20 mouse cellular contexts compared by ENCODE assay signal in the genomic region with DNA sequence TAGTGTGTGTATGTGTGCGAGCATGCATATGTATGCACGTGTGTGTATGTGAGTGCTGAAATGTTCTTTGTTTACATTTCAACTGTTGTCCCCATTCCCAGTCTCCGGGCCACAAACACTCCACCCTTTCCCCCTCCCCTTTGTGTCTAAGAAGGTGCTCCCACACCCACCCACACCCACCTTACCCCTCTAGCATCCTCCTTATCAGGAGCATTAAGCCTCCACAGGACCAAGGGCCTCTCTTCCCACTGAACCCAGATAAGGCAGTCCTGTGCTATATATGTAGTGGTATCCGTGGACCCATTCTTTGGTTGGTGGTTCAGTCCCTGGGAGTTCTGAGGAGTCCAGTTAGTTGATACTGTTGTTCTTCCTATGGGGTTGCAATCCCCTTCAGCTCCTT. TPM values are rescaled to one million over a fixed set of nuclear protein-coding genes. Genes with fewer than 3 reads are reported as not detected.
DNase-seq lines count a peak whose midpoint lies in the region; ATAC-seq and TF ChIP-seq lines count a peak whose summit lies in the region.
"Had no signal": no experiment of that assay in that cellular context is flagged by ENCODE, and none has a peak within 500 bp of the region (broad histone marks: within the 10 kb centered on the region; RNA-seq: fewer than 3 reads in every experiment).

No protein-coding gene starts in this region.

- no peak for ATAC-seq in liver, postnatal 0 days
- ATAC-seq in liver, embryonic 12.5 days = peak; percentile 100
- ATAC-seq in liver, embryonic 16.5 days (ENCODE audit: low read depth) = peak; percentile 98
- ATAC-seq: activated CD4-positive, CD25-positive, alpha-beta regulatory T cell, adult 4 months; forebrain, embryonic 14.5 days; Patski had no signal

- 72% methylated on average over 4 of the region's 4 CpGs for WGBS in liver, postnatal 0 days (ENCODE audit: insufficient replicate concordance)
- WGBS in liver, embryonic 12.5 days (ENCODE audit: insufficient replicate concordance) = 54% methylated on average over 4 of the region's 4 CpGs
- 45% methylated on average over 4 of the region's 4 CpGs for WGBS in liver, embryonic 16.5 days (ENCODE audit: insufficient replicate concordance)
- WGBS in forebrain, embryonic 10.5 days = 90% methylated on average over 4 of the region's 4 CpGs

- H3K9ac ChIP-seq in liver, postnatal 0 days (replicated peaks) = no peak overlapping the region
- no peak overlapping the region for H3K9ac ChIP-seq in liver, embryonic 12.5 days
- no peak overlapping the region for H3K9ac ChIP-seq in liver, embryonic 16.5 days (ENCODE audit: low read depth, low read length)
- H3K9ac ChIP-seq: heart, embryonic 15.5 days; hindbrain, embryonic 13.5 days had no signal

- no peak for TF ChIP-seq EP300 in liver, postnatal 0 days (IDR thresholded peaks at IDR 0.05; ENCODE audit: low read depth)

- H3K4me2 ChIP-seq in liver, postnatal 0 days (ENCODE audit: low read depth, low read length) = no peak overlapping the region
- H3K4me2 ChIP-seq in liver, embryonic 12.5 days = peak overlapping the region; percentile 52
- H3K4me2 ChIP-seq in liver, embryonic 16.5 days (ENCODE audit: low read depth, low read length) = peak overlapping the region; percentile 32; the same call in 1 of the 2 replicates
- H3K4me2 ChIP-seq: heart, embryonic 15.5 days; hindbrain, embryonic 13.5 days had no signal

- no peaks in the 10 kb centered on the region for H3K27me3 ChIP-seq in liver, postnatal 0 days (ENCODE audit: insufficient read depth, low read length)
- no peaks in the 10 kb centered on the region for H3K27me3 ChIP-seq in liver, embryonic 12.5 days (replicated peaks)
- H3K27me3 ChIP-seq in liver, embryonic 16.5 days (ENCODE audit: control insufficient read depth, insufficient read depth, low read depth, low read length) = no peaks in the 10 kb centered on the region
- no peaks in the 10 kb centered on the region for H3K27me3 ChIP-seq in forebrain, embryonic 10.5 days (ENCODE audit: poor library complexity, severe bottlenecking)
- H3K27me3 ChIP-seq: CH12.LX; heart, embryonic 15.5 days; hindbrain, embryonic 13.5 days; Patski had no signal

- peak; percentile 71 for DNase-seq in liver
- no peak for DNase-seq in liver, postnatal 0 days
- DNase-seq in c-Kit-positive CD71-positive TER-119-positive erythroid progenitor cells, embryonic 14.5 days (ENCODE audit: low spot score) = peak; percentile 16
- DNase-seq in forebrain, embryonic 10.5 days (ENCODE audit: extremely low spot score, low spot score) = no peak
- DNase-seq: adrenal gland, postnatal 14 days; cerebellum, adult 18-20 months; cerebellum, adult 9-11 months; cerebellum, postnatal 36 days; gastrocnemius, postnatal 36 days; heart, adult 11 months; heart, postnatal 14 days had no signal

- H3K4me1 ChIP-seq in liver, postnatal 0 days (ENCODE audit: insufficient read depth) = no peaks in the 10 kb centered on the region
- peaks cover 39% of the 10 kb centered on the region for H3K4me1 ChIP-seq in liver, embryonic 12.5 days
- peaks cover 13% of the 10 kb centered on the region for H3K4me1 ChIP-seq in liver, embryonic 16.5 days (ENCODE audit: control insufficient read depth, low read depth, low read length)
- no peaks in the 10 kb centered on the region for H3K4me1 ChIP-seq in forebrain, embryonic 10.5 days
- H3K4me1 ChIP-seq: embryonic facial prominence, embryonic 10.5 days; heart, embryonic 15.5 days; hindbrain, embryonic 13.5 days had no signal

- no peak overlapping the region for H3K27ac ChIP-seq in liver, postnatal 0 days (ENCODE audit: low read depth)
- H3K27ac ChIP-seq in liver, embryonic 12.5 days = peak overlapping the region; percentile 71; the same call in 1 of the 2 replicates
- no peak overlapping the region for H3K27ac ChIP-seq in liver, embryonic 16.5 days (ENCODE audit: low read length)
- H3K27ac ChIP-seq in forebrain, embryonic 10.5 days = no peak overlapping the region
- H3K27ac ChIP-seq: embryonic facial prominence, embryonic 10.5 days; heart, embryonic 15.5 days; hindbrain, embryonic 13.5 days had no signal

- H3K9me3 ChIP-seq in liver, postnatal 0 days (ENCODE audit: low read length) = no peaks in the 10 kb centered on the region
- H3K9me3 ChIP-seq in liver, embryonic 12.5 days (replicated peaks) = no peaks in the 10 kb centered on the region
- H3K9me3 ChIP-seq in liver, embryonic 16.5 days (replicated peaks; ENCODE audit: control insufficient read depth, low read length) = no peaks in the 10 kb centered on the region
- no peaks in the 10 kb centered on the region for H3K9me3 ChIP-seq in forebrain, embryonic 10.5 days
- H3K9me3 ChIP-seq: embryonic facial prominence, embryonic 10.5 days; heart, embryonic 15.5 days; hindbrain, embryonic 13.5 days had no signal

- no peak for TF ChIP-seq CTCF in liver, postnatal 0 days (IDR thresholded peaks at IDR 0.05; ENCODE audit: low read depth)

- no peak overlapping the region for H3K4me3 ChIP-seq in liver, postnatal 0 days (ENCODE audit: low read depth, low read length)
- H3K4me3 ChIP-seq in liver, embryonic 12.5 days = no peak overlapping the region
- H3K4me3 ChIP-seq in liver, embryonic 16.5 days (ENCODE audit: low read depth, low read length) = no peak overlapping the region
- no peak overlapping the region for H3K4me3 ChIP-seq in forebrain, embryonic 10.5 days
- H3K4me3 ChIP-seq: embryonic facial prominence, embryonic 10.5 days; heart, embryonic 15.5 days; hindbrain, embryonic 13.5 days had no signal

- H3K36me3 ChIP-seq in liver, postnatal 0 days (replicated peaks; ENCODE audit: insufficient read depth, low read length) = no peaks in the 10 kb centered on the region
- H3K36me3 ChIP-seq in liver, embryonic 12.5 days = no peaks in the 10 kb centered on the region
- H3K36me3 ChIP-seq in liver, embryonic 16.5 days (ENCODE audit: control insufficient read depth, insufficient read depth) = no peaks in the 10 kb centered on the region
- H3K36me3 ChIP-seq in forebrain, embryonic 10.5 days (replicated peaks) = no peaks in the 10 kb centered on the region
- H3K36me3 ChIP-seq: embryonic facial prominence, embryonic 10.5 days; heart, embryonic 15.5 days; hindbrain, embryonic 13.5 days had no signal

RNA-seq across cellular contexts. Expression of a gene that starts 32.9 kb away (rescaled TPM):
- polyA plus RNA-seq in liver, postnatal 0 days (2015; fragmentation: Nextera tagmentation; extraction: Ambion mirVana) = 0.08 and 0.13 TPM in 2 replicates
- polyA plus RNA-seq in liver, embryonic 12.5 days (2016; fragmentation: Nextera tagmentation; extraction: Ambion mirVana) = 0.10 and 0.12 TPM in 2 replicates
- 0.13 and 0.17 TPM in 2 replicates for polyA plus RNA-seq in liver, embryonic 16.5 days (2015; fragmentation: Nextera tagmentation; extraction: Ambion mirVana)
- 0.14 and 0.25 TPM in 2 replicates for polyA plus RNA-seq in forebrain, embryonic 10.5 days (2016; fragmentation: Nextera tagmentation; extraction: Ambion mirVana)
- polyA plus RNA-seq: activated CD4-positive, CD25-positive, alpha-beta regulatory T cell, adult 4 months had no signal

Comparison
In these comparisons a context has a peak if more than half of its experiments do, and no peak if none do; other contexts are left out.
1. DNase-seq: peak in liver (single experiment) and c-Kit-positive CD71-positive TER-119-positive erythroid progenitor cells, embryonic 14.5 days (single experiment); none in liver, postnatal 0 days (single experiment) and forebrain, embryonic 10.5 days (single experiment).